Mouse (Mus musculus): Measurements from ENCODE around the gene Polr3gl. TPM values are rescaled to one million over a fixed set of nuclear protein-coding genes. Genes with fewer than 3 reads are reported as not detected.

Polr3gl gene
- total RNA-seq, 2 experiments from 2014 or later, result 34.0 to 38.1 TPM

Other genes starting within 250 kb of the Polr3gl start
- gene BC107364, start 141.9 kb downstream of the Polr3gl start, total RNA-seq (2021), result not detected
- gene Hfe2, start 69.0 kb downstream of the Polr3gl start, total RNA-seq (2021), result 100 to 1,000 TPM; 474 to 621 TPM
- gene Txnip, start 36.2 kb downstream of the Polr3gl start, total RNA-seq (2021), result 100 to 1,000 TPM; 343 to 504 TPM
- 1 to 10 TPM; 1.1 TPM for gene Gm16253, start 17.2 kb downstream of the Polr3gl start, total RNA-seq (2021)
- gene Ankrd34a, start 2.5 kb upstream of the Polr3gl start, total RNA-seq (2021), result 1 to 10 TPM in 1 of 2 experiments, under 1 TPM in 1; 0.95 to 1.1 TPM
- 1 to 10 TPM; 6.7 to 7.0 TPM for gene Lix1l, start 7.0 kb upstream of the Polr3gl start, total RNA-seq (2021)
- 10 to 100 TPM; 22.9 to 24.1 TPM for gene Rbm8a, start 35.8 kb upstream of the Polr3gl start, total RNA-seq (2021)
- 10 to 100 TPM; 20.4 to 22.1 TPM for gene Pex11b, start 41.2 kb upstream of the Polr3gl start, total RNA-seq (2021)
- gene Gm42957, start 41.3 kb upstream of the Polr3gl start, total RNA-seq (2021), result under 1 TPM; 0.10 to 0.13 TPM
- 1 to 10 TPM in 1 of 2 experiments, under 1 TPM in 1; 0.70 to 1.2 TPM for gene Itga10, start 51.4 kb upstream of the Polr3gl start, total RNA-seq (2021)
- gene Ankrd35, start 76.0 kb upstream of the Polr3gl start, total RNA-seq (2021), result under 1 TPM; 0.51 to 0.67 TPM
- gene Pias3, start 102.2 kb upstream of the Polr3gl start, total RNA-seq (2021), result 1 to 10 TPM; 6.5 to 6.9 TPM
- gene Nudt17, start 114.4 kb upstream of the Polr3gl start, total RNA-seq (2021), result under 1 TPM; 0.56 to 0.67 TPM
- 10 to 100 TPM; 18.0 to 20.6 TPM for gene Polr3c, start 133.4 kb upstream of the Polr3gl start, total RNA-seq (2021)
- 100 to 1,000 TPM in 1 of 2 experiments, 10 to 100 TPM in 1; 87.8 to 109 TPM for gene Rnf115, start 133.5 kb upstream of the Polr3gl start, total RNA-seq (2021)
- gene Pdzk1, start 235.1 kb upstream of the Polr3gl start, total RNA-seq (2021), result not detected
- not detected for gene Cd160, start 235.2 kb upstream of the Polr3gl start, total RNA-seq (2021)